Mouse (Mus musculus) heart, adult 11 months (tissue): ENCODE results near the gene Olfr1493-ps1.

Experiments used
- DNase-seq: peaks from one replicate; pipeline ENCODE4 v3.0.0; 2022

The Olfr1493-ps1 gene

DNA sequence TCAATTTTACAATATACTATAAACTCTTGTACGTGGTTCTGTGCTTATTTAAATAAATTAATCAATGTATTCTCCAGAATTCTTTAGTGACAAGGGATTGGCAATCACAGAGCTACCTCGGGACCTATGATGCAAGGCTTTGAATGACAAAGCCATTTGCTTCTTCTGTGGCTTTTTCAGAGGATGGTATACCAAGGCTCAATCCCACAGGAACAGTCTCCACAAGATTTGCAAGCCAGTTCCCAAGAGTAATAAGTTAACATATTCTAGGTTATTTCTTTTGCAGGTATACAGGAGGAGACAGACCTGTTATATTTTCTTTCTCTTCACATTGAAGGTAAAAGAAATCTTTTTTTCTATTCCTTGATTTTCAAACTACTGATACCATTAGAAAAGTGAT is at the start of gene Olfr1493-ps1:
Olfr1493-ps1 (plus strand) TSS at position 301 of the 400 bp plus-strand sequence.
- DNase-seq, result no peak

DNA sequence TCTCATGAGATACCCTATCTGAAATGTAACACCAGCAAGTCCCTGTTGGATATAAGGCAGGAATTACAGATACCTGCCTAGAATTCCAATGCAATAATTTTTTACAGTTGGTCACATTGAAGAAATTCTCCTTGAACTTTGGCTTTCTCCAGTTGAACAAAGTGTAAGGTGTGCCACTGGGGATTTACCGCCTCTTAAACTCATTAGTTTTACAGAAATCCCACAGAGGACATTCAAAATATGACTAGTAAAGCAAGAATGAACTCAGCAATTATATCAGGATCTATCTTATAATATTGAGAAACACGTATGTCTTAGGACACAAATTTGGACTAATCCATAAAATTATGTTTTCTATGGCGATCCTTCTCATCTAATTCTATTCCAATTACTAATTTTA is 26.1 kb upstream of the Olfr1493-ps1 start, which contains the start of gene Olfr1491:
Olfr1491 (plus strand) TSS at position 301 of the 400 bp plus-strand sequence.
- DNase-seq, result no peak

- no peak for DNase-seq
Observed at GRCm38 (mm10) chr19:13739428-13739827, 16.4 kb downstream of the Olfr1493-ps1 start, which contains the start of gene Olfr1494. Olfr1494 (plus strand) TSS chr19:13739728.

- DNase-seq, result no peak
Observed at GRCm38 (mm10) chr19:13749366-13749765, 26.3 kb downstream of the Olfr1493-ps1 start.

- no peak for DNase-seq
Observed at GRCm38 (mm10) chr19:13764306-13764705, 41.2 kb downstream of the Olfr1493-ps1 start, which contains the start of gene Olfr1495. Olfr1495 (plus strand) TSS chr19:13764606.

- peak; percentile 59 for DNase-seq
Observed at GRCm38 (mm10) chr19:13768565-13769276, 45.6 kb downstream of the Olfr1493-ps1 start.

- DNase-seq, result no peak
Observed at GRCm38 (mm10) chr19:13777578-13777977, 54.5 kb downstream of the Olfr1493-ps1 start, which contains the start of gene Olfr1496. Olfr1496 (plus strand) TSS chr19:13777878.
